Mouse (Mus musculus) forebrain, embryonic 10.5 days (tissue): ENCODE results near the gene 4930442H23Rik. TPM values are rescaled to one million over a fixed set of nuclear protein-coding genes. Genes with fewer than 3 reads are reported as not detected.

Experiments used
- DNase-seq: peaks from one replicate; pipeline ENCODE4 v3.0.0-alpha.2; 2017; ENCODE audit warnings: low spot score; ENCODE audit errors: extremely low spot score
- H3K27ac ChIP-seq: fragments of 300-500 bp; sonication (generic); 2 replicates; pipeline ENCODE4 v1.5.1; 2016; ENCODE audit warnings: mild to moderate bottlenecking
- H3K27me3 ChIP-seq: fragments of 300-500 bp; sonication (generic); 2 replicates; pipeline ENCODE4 v1.6.1; 2016; ENCODE audit warnings: mild to moderate bottlenecking; ENCODE audit not compliant: poor library complexity, severe bottlenecking
- H3K36me3 ChIP-seq: fragments of 300-500 bp; sonication (generic); replicated peaks from 2 replicates; pipeline ENCODE4 v1.6.1; 2016; ENCODE audit warnings: mild to moderate bottlenecking, moderate library complexity
- H3K4me1 ChIP-seq: fragments of 300-500 bp; sonication (generic); 2 replicates; pipeline ENCODE4 v1.6.1; 2016
- H3K4me3 ChIP-seq: fragments of 300-500 bp; sonication (generic); 2 replicates; pipeline ENCODE4 v1.5.1; 2016; ENCODE audit warnings: mild to moderate bottlenecking, moderate library complexity
- H3K9me3 ChIP-seq: fragments of 300-500 bp; sonication (generic); 2 replicates; pipeline ENCODE4 v1.6.1; 2016; ENCODE audit warnings: mild to moderate bottlenecking, moderate library complexity
- WGBS: fragments of 180-500 bp; shearing (Covaris S2); methylation state at CpG from one replicate; pipeline ENCODE4 v1.1.7; 2016; 5-methylcytosine and 5-hydroxymethylcytosine counted together
- polyA plus RNA-seq: library from polyadenylated mRNA; unstranded; fragments of >200 nt; fragmentation: Nextera tagmentation; extraction: Ambion mirVana; gene quantifications from 2 replicates; pipeline ENCODE4 v1.2.1, GENCODE M21; 2016

Gene 4930442H23Rik
- polyA plus RNA-seq, 1 experiment from 2014 or later, result not detected

- Histone ChIP-seq H3K4me3 (no peak overlapping the region), H3K9me3 (peaks cover 14% of the 10 kb centered on the region; the same call in 1 of the 2 replicates), H3K4me1 (no peaks in the 10 kb centered on the region), H3K36me3 (peaks cover 38% of the 10 kb centered on the region), H3K27me3 (no peaks in the 10 kb centered on the region), H3K27ac (no peak overlapping the region)
- no peak for DNase-seq
- 97% methylated on average over 5 of the region's 5 CpGs for WGBS
These were observed 26.5 kb upstream of the 4930442H23Rik start for GRCm38 (mm10) chr10:81210154-81210553.

GRCm38 (mm10) chr10:81204137-81204536 lies 20.5 kb upstream of the 4930442H23Rik start:
- Histone ChIP-seq H3K36me3 (no peaks in the 10 kb centered on the region), H3K27ac (no peak overlapping the region), H3K27me3 (peaks cover 18% of the 10 kb centered on the region), H3K4me1 (peaks cover 10% of the 10 kb centered on the region), H3K4me3 (no peak overlapping the region), H3K9me3 (no peaks in the 10 kb centered on the region)
- 68% methylated on average over 4 of the region's 4 CpGs for WGBS
- no peak for DNase-seq

GRCm38 (mm10) chr10:81202978-81203720 lies 19.5 kb upstream of the 4930442H23Rik start:
- DNase-seq, result no peak
- H3K4me3 ChIP-seq, result no peak overlapping the region
- WGBS, result 72% methylated on average over 8 of the region's 8 CpGs
- H3K27me3 ChIP-seq, result peaks cover 22% of the 10 kb centered on the region
- H3K9me3 ChIP-seq, result no peaks in the 10 kb centered on the region
- H3K4me1 ChIP-seq, result peaks cover 10% of the 10 kb centered on the region
- H3K36me3 ChIP-seq, result no peaks in the 10 kb centered on the region
- no peak overlapping the region for H3K27ac ChIP-seq

- no peak for DNase-seq
- H3K4me1 ChIP-seq, result peaks cover 10% of the 10 kb centered on the region
- WGBS, result 64% methylated on average over 13 of the region's 13 CpGs
- H3K36me3 ChIP-seq, result no peaks in the 10 kb centered on the region
- H3K9me3 ChIP-seq, result no peaks in the 10 kb centered on the region
- H3K27me3 ChIP-seq, result peaks cover 29% of the 10 kb centered on the region
- no peak within 1 kb of the TSS for H3K4me3 ChIP-seq
- no peak within 1 kb of the TSS for H3K27ac ChIP-seq
These were observed 18.4 kb upstream of the 4930442H23Rik start, which contains the start of gene Nmrk2 for GRCm38 (mm10) chr10:81201807-81202758. Gene Nmrk2, minus strand, starts transcription at chr10:81202051.

- H3K27me3 ChIP-seq, result peaks cover 42% of the 10 kb centered on the region
- DNase-seq, result no peak
- H3K9me3 ChIP-seq, result no peaks in the 10 kb centered on the region
- H3K4me3 ChIP-seq, result no peak overlapping the region
- H3K36me3 ChIP-seq, result no peaks in the 10 kb centered on the region
- 82% methylated on average over 20 of the region's 20 CpGs for whole genome bisulfite sequencing
- H3K4me1 ChIP-seq, result peaks cover 10% of the 10 kb centered on the region
- H3K27ac ChIP-seq, result no peak overlapping the region
These were observed 17.1 kb upstream of the 4930442H23Rik start for GRCm38 (mm10) chr10:81200605-81201287.

- Histone ChIP-seq H3K27me3 (peaks cover 48% of the 10 kb centered on the region), H3K4me1 (peaks cover 12% of the 10 kb centered on the region), H3K9me3 (no peaks in the 10 kb centered on the region), H3K36me3 (no peaks in the 10 kb centered on the region), H3K4me3 (no peak overlapping the region), H3K27ac (no peak overlapping the region)
- DNase-seq, result no peak
- 84% methylated on average over 13 of the region's 13 CpGs for WGBS
These were observed 16.5 kb upstream of the 4930442H23Rik start for GRCm38 (mm10) chr10:81200141-81200540.

GRCm38 (mm10) chr10:81198990-81199389 lies 15.3 kb upstream of the 4930442H23Rik start:
- 83% methylated on average over 6 of the region's 6 CpGs for WGBS
- peaks cover 60% of the 10 kb centered on the region for H3K27me3 ChIP-seq
- no peaks in the 10 kb centered on the region for H3K36me3 ChIP-seq
- no peak for DNase-seq
- H3K9me3 ChIP-seq, result no peaks in the 10 kb centered on the region
- H3K4me3 ChIP-seq, result no peak overlapping the region
- H3K27ac ChIP-seq, result no peak overlapping the region
- peaks cover 21% of the 10 kb centered on the region for H3K4me1 ChIP-seq

GRCm38 (mm10) chr10:81198230-81198629 lies 14.6 kb upstream of the 4930442H23Rik start:
- no peaks in the 10 kb centered on the region for H3K9me3 ChIP-seq
- H3K4me3 ChIP-seq, result no peak overlapping the region
- H3K27ac ChIP-seq, result no peak overlapping the region
- peak; percentile 66 for DNase-seq
- WGBS, result 3% methylated on average over 9 of the region's 9 CpGs
- peaks cover 67% of the 10 kb centered on the region for H3K27me3 ChIP-seq
- peaks cover 26% of the 10 kb centered on the region for H3K4me1 ChIP-seq
- no peaks in the 10 kb centered on the region for H3K36me3 ChIP-seq

GRCm38 (mm10) chr10:81197305-81197704 lies 13.7 kb upstream of the 4930442H23Rik start:
- peaks cover 33% of the 10 kb centered on the region for H3K4me1 ChIP-seq
- 66% methylated on average over 6 of the region's 6 CpGs for WGBS
- no peaks in the 10 kb centered on the region for H3K9me3 ChIP-seq
- no peak overlapping the region for H3K27ac ChIP-seq
- H3K27me3 ChIP-seq, result peaks cover 73% of the 10 kb centered on the region
- no peak overlapping the region for H3K4me3 ChIP-seq
- no peak for DNase-seq
- H3K36me3 ChIP-seq, result no peaks in the 10 kb centered on the region

GRCm38 (mm10) chr10:81196470-81197065 lies 12.9 kb upstream of the 4930442H23Rik start:
- Histone ChIP-seq H3K27ac (no peak overlapping the region), H3K36me3 (peaks cover 2% of the 10 kb centered on the region), H3K4me1 (peaks cover 33% of the 10 kb centered on the region), H3K4me3 (no peak overlapping the region), H3K27me3 (peaks cover 73% of the 10 kb centered on the region), H3K9me3 (no peaks in the 10 kb centered on the region)
- DNase-seq, result no peak
- 70% methylated on average over 11 of the region's 11 CpGs for WGBS

GRCm38 (mm10) chr10:81195300-81195699 lies 11.7 kb upstream of the 4930442H23Rik start:
- H3K9me3 ChIP-seq, result no peaks in the 10 kb centered on the region
- peaks cover 65% of the 10 kb centered on the region for H3K27me3 ChIP-seq

More at GRCm38 (mm10) chr10:81195300-81195699, 11.7 kb upstream of the 4930442H23Rik start:
- Histone ChIP-seq H3K4me1 (peaks cover 44% of the 10 kb centered on the region), H3K4me3 (no peak overlapping the region), H3K27ac (no peak overlapping the region), H3K36me3 (peaks cover 14% of the 10 kb centered on the region)
- WGBS, result 71% methylated on average over 4 of the region's 4 CpGs
- DNase-seq, result no peak
